Mouse (Mus musculus): Measurements from ENCODE around the gene Coq5. TPM values are rescaled to one million over a fixed set of nuclear protein-coding genes. Genes with fewer than 3 reads are reported as not detected.
A peak's percentile ranks its signal among the peaks of the same experiment; 100 is the strongest.

Coq5 gene
- total and polyA plus RNA-seq, 3 experiments: 40.5 to 43.3 TPM; not detected in 1

GRCm38 (mm10) chr5:115294173-115294572 is 14.7 kb downstream of the Coq5 start:
- peak; percentile 49 for DNase-seq (ENCODE audit: low read depth, low spot score)
- no peak overlapping the region for H3K9ac ChIP-seq (ENCODE audit: control insufficient read depth, low read depth, low read length, poor library complexity, severe bottlenecking)
- H3K4me1 ChIP-seq (ENCODE audit: control insufficient read depth in 1 of 2, insufficient read depth in 2 of 2, low read length in 2 of 2): peaks cover 0 to 12% of the 10 kb centered on the region in 2 experiments; a peak in 2 of 4 replicates
- no peak for TF ChIP-seq CHD1 (IDR thresholded peaks at IDR 0.05; ENCODE audit: low read depth, low read length)
- no peak for TF ChIP-seq POLR2AphosphoS5 (IDR thresholded peaks at IDR 0.05; ENCODE audit: borderline replicate concordance, low read depth, low read length)
- peak; percentile 39 to 64 (median 52) for TF ChIP-seq CTCF (IDR thresholded peaks at IDR 0.05 in 2 of 3, conservative IDR thresholded peaks at IDR 0.05 in 1 of 3; ENCODE audit: control insufficient read depth in 1 of 3, insufficient read depth in 1 of 3, low read depth in 2 of 3, low read length in 3 of 3, poor library complexity in 1 of 3, severe bottlenecking in 1 of 3)
- no peak for TF ChIP-seq ZNF384 (IDR thresholded peaks at IDR 0.05; ENCODE audit: low read depth, low read length)
- no peak for TF ChIP-seq SIN3A (IDR thresholded peaks at IDR 0.05; ENCODE audit: low read length)
- no peak for TF ChIP-seq POLR2AphosphoS2 (IDR thresholded peaks at IDR 0.05; ENCODE audit: low read length)
- TF ChIP-seq USF1 (IDR thresholded peaks at IDR 0.05; ENCODE audit: low read depth, low read length): no peak
- TF ChIP-seq KAT2A (conservative IDR thresholded peaks at IDR 0.05; ENCODE audit: low read depth, low read length): no peak
- TF ChIP-seq RAD21 (IDR thresholded peaks at IDR 0.05; ENCODE audit: low read depth, low read length): peak; percentile 30
- no peak for TF ChIP-seq GATA1 (IDR thresholded peaks at IDR 0.05; ENCODE audit: low read depth, low read length)
- H3K27me3 ChIP-seq (ENCODE audit: control insufficient read depth in 1 of 2, insufficient read depth in 2 of 2, low read length in 2 of 2): no peaks in the 10 kb centered on the region
- H3K4me3 ChIP-seq (ENCODE audit: control insufficient read depth in 1 of 2, insufficient read depth in 1 of 2, low read depth in 2 of 2, low read length in 2 of 2): no peak overlapping the region
- H3K79me2 ChIP-seq (ENCODE audit: control insufficient read depth, insufficient read depth, low read length, poor library complexity): peaks cover 5% of the 10 kb centered on the region
- no peaks in the 10 kb centered on the region for H3K9me3 ChIP-seq (replicated peaks; ENCODE audit: insufficient read depth, low read length)
- H3K36me3 ChIP-seq (ENCODE audit: control insufficient read depth in 1 of 2, insufficient read depth in 2 of 2, low read length in 2 of 2): peaks cover 15 to 16% of the 10 kb centered on the region in 2 experiments
- H3K27ac ChIP-seq (ENCODE audit: control insufficient read depth, low read depth, low read length): no peak overlapping the region

DNA sequence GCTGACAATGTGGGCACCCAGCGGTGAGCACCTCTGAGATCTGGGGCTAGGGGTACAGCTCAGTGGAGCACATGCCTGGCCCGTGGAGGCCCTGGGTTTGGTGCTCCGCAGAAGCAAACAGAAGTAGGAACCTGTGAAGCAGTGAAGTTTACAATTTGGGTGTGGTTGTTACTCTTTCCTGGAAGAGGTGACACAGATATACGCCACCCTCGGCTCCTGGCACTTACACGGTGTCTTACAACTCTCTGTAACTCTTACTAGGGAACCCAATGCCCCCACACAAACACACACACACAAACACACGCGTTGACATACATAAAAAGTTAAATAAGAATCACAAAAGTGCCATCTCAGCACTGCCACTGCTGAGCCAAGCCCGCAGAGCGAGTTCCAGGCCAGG is 16.9 kb downstream of the Coq5 start:
- H3K9me3 ChIP-seq (replicated peaks; ENCODE audit: insufficient read depth, low read length): no peaks in the 10 kb centered on the region
- no peaks in the 10 kb centered on the region for H3K27me3 ChIP-seq (ENCODE audit: control insufficient read depth in 1 of 2, insufficient read depth in 2 of 2, low read length in 2 of 2)
- H3K79me2 ChIP-seq (ENCODE audit: control insufficient read depth, insufficient read depth, low read length, poor library complexity): peaks cover 20% of the 10 kb centered on the region
- H3K9ac ChIP-seq (ENCODE audit: control insufficient read depth, low read depth, low read length, poor library complexity, severe bottlenecking): no peak overlapping the region
- H3K4me3 ChIP-seq (ENCODE audit: control insufficient read depth in 1 of 2, insufficient read depth in 1 of 2, low read depth in 2 of 2, low read length in 2 of 2): no peak overlapping the region
- H3K27ac ChIP-seq (ENCODE audit: control insufficient read depth, low read depth, low read length): peak overlapping the region; percentile 30
- peaks cover 0 to 12% of the 10 kb centered on the region in 2 experiments; a peak in 2 of 4 replicates for H3K4me1 ChIP-seq (ENCODE audit: control insufficient read depth in 1 of 2, insufficient read depth in 2 of 2, low read length in 2 of 2)
- DNase-seq (ENCODE audit: low read depth, low spot score): no peak
- peaks cover 15 to 20% of the 10 kb centered on the region in 2 experiments for H3K36me3 ChIP-seq (ENCODE audit: control insufficient read depth in 1 of 2, insufficient read depth in 2 of 2, low read length in 2 of 2)
- no peak for TF ChIP-seq MEF2A (IDR thresholded peaks at IDR 0.05; ENCODE audit: extremely low read depth, insufficient replicate concordance, low read depth, low read length, poor library complexity, severe bottlenecking)
- TF ChIP-seq GABPA (IDR thresholded peaks at IDR 0.05; ENCODE audit: low read depth, low read length): no peak
- TF ChIP-seq TCF12 (IDR thresholded peaks at IDR 0.05; ENCODE audit: low read depth, low read length): no peak
- no peak; a peak in 1 of 4 replicates for TF ChIP-seq POLR2A (IDR thresholded peaks at IDR 0.05; ENCODE audit: control insufficient read depth in 1 of 2, insufficient read depth in 1 of 2, low read depth in 1 of 2, low read length in 2 of 2, poor library complexity in 1 of 2)
- TF ChIP-seq SIN3A (IDR thresholded peaks at IDR 0.05; ENCODE audit: low read length): no peak
- no peak for TF ChIP-seq POLR2AphosphoS5 (IDR thresholded peaks at IDR 0.05; ENCODE audit: borderline replicate concordance, low read depth, low read length)
- TF ChIP-seq KAT2A (conservative IDR thresholded peaks at IDR 0.05; ENCODE audit: low read depth, low read length): no peak
- no peak for TF ChIP-seq USF1 (IDR thresholded peaks at IDR 0.05; ENCODE audit: low read depth, low read length)
- TF ChIP-seq ZNF384 (IDR thresholded peaks at IDR 0.05; ENCODE audit: low read depth, low read length): no peak
- no peak for TF ChIP-seq BHLHE40 (IDR thresholded peaks at IDR 0.05; ENCODE audit: borderline replicate concordance, low read depth, low read length)
- TF ChIP-seq JUND (IDR thresholded peaks at IDR 0.05; ENCODE audit: low read depth, low read length): no peak
- no peak for TF ChIP-seq SMC3 (IDR thresholded peaks at IDR 0.05; ENCODE audit: low read depth, low read length)
- TF ChIP-seq CHD1 (IDR thresholded peaks at IDR 0.05; ENCODE audit: low read depth, low read length): no peak
- TF ChIP-seq ELF1 (IDR thresholded peaks at IDR 0.05; ENCODE audit: low read depth, low read length): no peak
- no peak for TF ChIP-seq ZMIZ1 (IDR thresholded peaks at IDR 0.05; ENCODE audit: low read depth, low read length)
- TF ChIP-seq MYB (IDR thresholded peaks at IDR 0.05; ENCODE audit: low read depth, low read length): no peak

Data from MEL (cell line).